Mouse (Mus musculus) layer of hippocampus, postnatal 25 days (tissue): ENCODE results near the gene Coro2a. TPM values are rescaled to one million over a fixed set of nuclear protein-coding genes. Genes with fewer than 3 reads are reported as not detected.
"Not testable (repeated sequence)": the region's sequence is repeated elsewhere in the genome, so short reads cannot be mapped to it uniquely, and the experiment has no call there.

Source experiments
- DNase-seq, 2 experiments: peaks; one replicate each; pipeline ENCODE4 v3.0.0; 2022; ENCODE audit warnings: mixed read lengths in 2 of 2, low spot score in 1 of 2; ENCODE audit errors: extremely low spot score in 1 of 2
- total RNA-seq, 2 experiments: library from RNA; stranded (reverse); gene quantifications; 2 replicates each; pipeline ENCODE4 v1.2.3; 2021

Coro2a gene
- total RNA-seq, 2 experiments from 2014 or later: 17.3 to 18.6 TPM

- no peak for DNase-seq
These were observed 12.6 kb upstream of the Coro2a start for GRCm38 (mm10) chr4:46614641-46615040.

- DNase-seq: no peak
These were observed 11.6 kb upstream of the Coro2a start for GRCm38 (mm10) chr4:46613618-46614017.

GRCm38 (mm10) chr4:46611181-46611580 lies 9.2 kb upstream of the Coro2a start:
- peak; percentile 84 to 97 for DNase-seq

- DNase-seq: no peak
These were observed 5.6 kb upstream of the Coro2a start for GRCm38 (mm10) chr4:46607601-46608000.

GRCm38 (mm10) chr4:46605451-46605850 lies 3.4 kb upstream of the Coro2a start:
- no peak for DNase-seq

GRCm38 (mm10) chr4:46602704-46603103 lies 702 bp upstream of the Coro2a start:
- no peak for DNase-seq

- peak in 1 of 2 experiments; percentile 10 for DNase-seq
These were observed 651 bp downstream of the Coro2a start for GRCm38 (mm10) chr4:46601258-46601843.

- DNase-seq: peak in 1 of 2 experiments; percentile 2
These were observed 1.3 kb downstream of the Coro2a start for GRCm38 (mm10) chr4:46600473-46601257.

- DNase-seq: not testable (repeated sequence)
These were observed 2.4 kb downstream of the Coro2a start for GRCm38 (mm10) chr4:46599609-46600008.

GRCm38 (mm10) chr4:46598981-46599380 lies 3.0 kb downstream of the Coro2a start:
- DNase-seq: peak in 1 of 2 experiments; percentile 2

GRCm38 (mm10) chr4:46598111-46598510 lies 3.9 kb downstream of the Coro2a start:
- peak in 1 of 2 experiments; percentile 1 for DNase-seq

- DNase-seq: peak in 1 of 2 experiments; percentile 1
These were observed 4.6 kb downstream of the Coro2a start for GRCm38 (mm10) chr4:46597286-46597961.

GRCm38 (mm10) chr4:46596398-46596797 lies 5.6 kb downstream of the Coro2a start:
- DNase-seq: peak in 1 of 2 experiments; percentile 2

GRCm38 (mm10) chr4:46594131-46594530 lies 7.9 kb downstream of the Coro2a start:
- peak in 1 of 2 experiments; percentile 1 for DNase-seq

GRCm38 (mm10) chr4:46593472-46593871 lies 8.5 kb downstream of the Coro2a start:
- DNase-seq: no peak

- peak in 1 of 2 experiments; percentile 3 for DNase-seq
These were observed 10.0 kb downstream of the Coro2a start for GRCm38 (mm10) chr4:46591833-46592520.

- DNase-seq: peak in 1 of 2 experiments; percentile 1
These were observed 11.2 kb downstream of the Coro2a start for GRCm38 (mm10) chr4:46590810-46591209.

GRCm38 (mm10) chr4:46589946-46590684 lies 11.9 kb downstream of the Coro2a start:
- peak in 1 of 2 experiments; percentile 1 for DNase-seq

GRCm38 (mm10) chr4:46589151-46589550 lies 12.9 kb downstream of the Coro2a start:
- DNase-seq: peak in 1 of 2 experiments; percentile 2

- peak in 1 of 2 experiments; percentile 1 for DNase-seq
These were observed 15.5 kb downstream of the Coro2a start for GRCm38 (mm10) chr4:46586473-46586872.
